Mouse (Mus musculus) urinary bladder, postnatal 10 days (tissue): ENCODE results near the gene Fndc7.
A peak's percentile ranks its signal among the peaks of the same experiment; 100 is the strongest.

Experiments used
- DNase-seq: peaks from one replicate; pipeline ENCODE4 v3.0.0; 2022; ENCODE audit warnings: low spot score

Fndc7 gene

GRCm38 (mm10) chr3:108889908-108890307 lies at the start of gene Fndc7:
Gene Fndc7, minus strand, starts transcription at chr3:108890008.
- no peak for DNase-seq

DNA sequence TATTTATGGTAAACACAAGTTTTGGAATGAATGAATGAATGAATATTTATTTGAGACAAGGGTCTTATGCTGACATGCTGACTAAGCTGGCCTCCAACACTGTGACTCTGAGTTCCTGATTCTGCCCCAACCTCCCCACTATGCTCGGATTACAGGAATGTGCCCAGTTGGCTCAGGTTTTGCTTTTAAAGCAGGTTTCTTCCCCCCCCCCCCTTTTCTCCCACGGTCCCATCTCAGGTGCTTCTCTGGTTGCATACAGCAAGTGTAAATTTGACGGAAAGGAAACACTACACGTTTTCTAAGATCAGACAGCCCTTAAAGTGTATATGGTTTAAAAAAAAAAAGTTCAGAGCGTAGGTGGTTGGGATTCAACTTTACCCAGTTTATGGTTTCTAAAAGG lies 49.8 kb upstream of the Fndc7 start, which contains the start of gene Henmt1:
TSS of gene Henmt1 (plus strand) at position 301 of the 400 bp plus-strand sequence.
- no peak for DNase-seq

GRCm38 (mm10) chr3:108938691-108939090 lies 48.9 kb upstream of the Fndc7 start:
- DNase-seq = no peak

- no peak for DNase-seq
Observed at GRCm38 (mm10) chr3:108933557-108933956, 43.7 kb upstream of the Fndc7 start.

GRCm38 (mm10) chr3:108926308-108926707 lies 36.5 kb upstream of the Fndc7 start:
- no peak for DNase-seq

DNA sequence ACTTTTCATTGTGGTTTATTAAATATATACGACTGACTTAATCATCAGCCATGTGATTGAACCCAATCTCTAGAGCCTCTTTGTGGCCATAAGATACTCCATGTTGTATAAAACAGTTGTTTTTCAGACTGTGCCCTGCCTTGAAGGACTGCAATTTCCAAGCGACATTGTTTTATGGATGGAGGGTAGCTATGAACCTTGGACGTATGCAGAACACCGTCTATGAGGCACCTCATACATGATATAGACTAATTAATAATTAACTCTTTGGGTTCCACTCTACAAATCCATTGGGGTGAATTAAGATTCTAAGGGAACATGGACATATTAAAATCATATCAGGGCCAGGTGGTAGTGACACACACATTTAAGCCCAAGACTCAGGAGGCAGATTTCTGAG lies 35.9 kb upstream of the Fndc7 start:
- DNase-seq = no peak

DNA sequence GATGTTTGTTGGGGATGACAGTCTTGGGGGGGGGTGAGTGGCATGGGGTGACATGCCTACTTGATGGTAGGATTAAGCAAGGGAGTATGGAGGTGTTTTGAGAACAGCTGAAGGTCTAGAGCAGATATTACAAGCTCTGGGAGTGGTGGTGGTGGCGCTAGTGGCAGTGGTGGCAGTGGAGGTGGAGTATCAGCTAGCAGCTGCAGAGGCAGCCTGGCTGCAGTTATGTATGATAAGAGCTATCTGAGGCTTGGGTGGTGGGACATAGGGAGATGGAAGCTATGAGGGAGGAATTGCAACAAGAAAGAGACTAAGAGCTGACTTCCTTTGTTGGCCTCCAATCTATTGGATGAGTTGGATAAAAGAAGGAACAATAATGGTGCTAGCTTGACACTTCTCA lies 32.0 kb upstream of the Fndc7 start:
- no peak for DNase-seq

DNA sequence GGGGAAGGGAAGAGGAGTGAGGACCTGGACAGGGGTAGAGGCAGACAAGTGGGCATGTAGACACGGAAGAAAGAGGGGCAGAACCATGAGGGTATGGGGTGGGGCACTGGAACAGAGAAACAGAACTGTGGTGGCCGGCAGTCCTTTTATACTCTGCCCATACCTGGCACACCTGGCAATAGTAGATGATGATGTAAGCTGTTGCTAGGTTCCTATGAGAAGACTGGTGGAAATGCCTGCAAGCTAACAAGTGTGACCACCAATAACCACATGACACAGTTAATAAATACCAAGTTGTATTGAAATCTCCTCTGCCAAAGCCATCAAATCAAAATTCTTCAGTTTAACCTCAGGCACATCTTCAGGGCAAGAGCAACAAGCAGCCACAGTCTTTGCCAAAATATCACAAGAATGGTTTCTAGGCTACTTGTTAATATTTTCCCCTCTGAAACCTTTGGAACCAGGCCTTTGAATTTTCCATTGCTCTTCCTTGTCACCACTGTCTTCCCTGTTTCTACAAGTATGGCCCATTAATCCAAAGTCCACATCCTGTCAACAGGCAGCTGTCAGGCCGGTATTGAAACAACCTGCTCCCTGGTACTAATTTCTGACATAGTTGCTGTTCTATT lies 30.7 kb upstream of the Fndc7 start:
- DNase-seq = no peak

DNA sequence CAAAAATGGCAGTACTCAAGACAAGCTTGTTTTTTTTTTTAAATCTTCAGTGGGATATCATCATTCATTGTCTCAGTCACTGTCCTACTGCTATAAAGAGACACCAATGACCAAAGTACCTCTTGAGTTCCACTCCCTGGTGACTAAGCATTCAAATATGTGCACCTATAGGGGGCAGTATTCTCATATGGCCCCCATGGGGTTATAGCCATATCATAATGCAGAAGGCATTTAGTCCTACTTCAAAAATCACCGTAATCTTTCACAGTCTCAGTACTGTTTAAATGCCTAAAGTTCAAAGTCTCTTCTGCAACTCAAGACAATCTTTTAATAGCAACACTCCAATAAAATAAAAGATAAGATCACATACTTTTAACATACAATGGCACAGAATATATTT lies 29.0 kb upstream of the Fndc7 start:
- no peak for DNase-seq

DNA sequence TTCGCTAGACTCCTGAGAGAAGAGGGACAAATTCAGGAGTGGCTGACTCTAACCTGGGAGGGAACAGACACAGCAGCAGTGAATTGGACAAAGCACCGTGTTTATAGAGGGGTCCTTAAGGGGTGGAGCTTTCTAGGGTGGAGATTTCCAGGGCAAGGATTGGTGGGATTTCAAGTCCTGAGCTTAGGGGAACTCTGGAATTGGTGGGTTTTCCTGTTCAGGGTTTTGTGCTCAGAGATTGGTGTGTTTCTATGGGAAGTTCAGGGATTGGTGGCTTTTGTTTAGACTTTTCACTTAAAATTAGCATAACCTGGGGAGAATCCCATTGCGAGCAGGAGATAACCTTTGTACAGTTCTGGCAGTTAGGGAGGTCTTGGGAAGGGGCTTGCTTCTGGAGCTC lies 28.2 kb upstream of the Fndc7 start:
- DNase-seq = no peak

- no peak for DNase-seq
Observed at GRCm38 (mm10) chr3:108916857-108917256, 27.0 kb upstream of the Fndc7 start.

GRCm38 (mm10) chr3:108915999-108916398 lies 26.2 kb upstream of the Fndc7 start:
- DNase-seq = no peak

DNA sequence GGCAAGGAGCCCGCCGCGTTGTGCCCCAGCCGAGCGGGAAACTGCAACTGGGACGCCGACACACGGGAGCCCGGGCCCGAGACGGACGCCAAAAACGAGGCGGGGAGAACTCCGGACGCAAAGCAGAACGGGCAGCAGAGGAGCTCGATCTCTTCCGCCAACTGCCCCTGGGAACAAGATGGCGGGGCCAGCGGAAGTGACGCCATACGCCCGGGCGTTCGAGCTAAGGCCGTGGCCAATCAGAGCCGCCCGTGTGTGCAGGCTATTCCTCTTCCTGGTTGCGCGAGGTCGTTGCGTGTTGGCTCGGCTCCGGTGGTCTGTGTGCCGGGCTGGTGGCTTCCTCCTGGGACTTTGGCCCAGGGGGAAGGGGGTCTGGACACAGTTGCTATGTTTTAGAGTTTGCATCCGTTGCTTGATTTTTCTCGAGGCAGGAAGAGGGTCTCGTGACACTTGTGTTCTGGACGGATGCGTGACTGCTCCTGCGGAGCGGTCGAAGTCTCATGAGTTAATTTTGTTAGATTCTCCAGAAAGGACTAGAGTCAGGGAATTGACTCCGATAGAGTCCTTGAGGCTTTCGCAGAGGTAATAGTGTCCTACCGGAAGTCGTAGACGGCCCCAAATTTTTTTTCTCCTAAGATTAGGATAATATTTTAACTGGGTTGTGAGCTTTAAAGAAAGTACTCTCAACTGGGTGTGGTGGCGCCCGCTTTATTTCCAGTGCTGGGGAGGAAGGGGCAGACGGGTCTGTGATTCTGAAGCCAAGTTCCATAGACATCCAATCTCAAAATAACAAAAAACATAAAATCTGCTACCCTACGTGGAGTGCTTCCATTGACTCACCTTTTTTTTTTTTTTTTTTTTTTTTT lies 22.0 kb upstream of the Fndc7 start, which contains the start of gene Prpf38b:
TSS of gene Prpf38b (minus strand) at position 180 of the 866 bp plus-strand sequence.
- peak; percentile 85 for DNase-seq

- DNase-seq = peak; percentile 18
Observed at GRCm38 (mm10) chr3:108911081-108911547, 21.3 kb upstream of the Fndc7 start.

DNA sequence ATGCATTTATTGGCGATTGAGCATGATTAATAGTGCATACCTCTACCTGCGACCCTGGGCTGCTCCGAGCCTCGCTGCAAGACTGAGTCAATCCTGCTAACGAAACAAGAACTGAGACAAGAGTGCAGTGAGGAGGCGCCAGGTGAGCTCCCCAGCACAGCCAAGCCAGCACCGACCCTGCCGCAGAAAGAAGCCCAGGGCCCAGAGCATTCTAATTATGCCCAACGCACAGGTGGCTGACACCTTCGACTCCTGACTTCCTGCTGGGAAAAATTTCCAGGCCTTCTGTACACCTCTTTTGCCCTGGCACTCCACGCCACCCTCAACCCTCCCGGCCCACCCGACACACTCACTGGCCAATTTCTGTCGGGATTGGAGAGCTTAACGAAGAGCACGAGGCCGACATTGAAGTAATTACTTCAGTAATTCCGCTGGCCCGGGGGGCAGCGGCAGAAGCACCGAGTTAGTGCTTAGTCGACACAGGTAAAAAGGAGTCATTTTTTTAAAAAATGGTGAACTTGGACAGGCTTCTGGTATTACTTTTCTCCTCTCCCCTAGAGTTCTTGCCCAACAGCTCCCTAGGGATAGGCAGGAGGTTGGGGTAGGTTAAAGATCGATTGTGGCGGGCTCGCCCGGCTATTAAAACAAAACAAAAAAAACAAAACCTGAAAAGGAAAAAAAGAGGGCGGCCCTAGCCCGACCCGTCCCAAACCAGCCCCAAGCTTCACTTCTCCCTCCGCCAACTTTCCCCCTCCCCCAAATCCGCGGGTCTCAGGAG lies 20.7 kb upstream of the Fndc7 start:
- no peak for DNase-seq

GRCm38 (mm10) chr3:108902934-108903333 lies 13.1 kb upstream of the Fndc7 start:
- DNase-seq = no peak

DNA sequence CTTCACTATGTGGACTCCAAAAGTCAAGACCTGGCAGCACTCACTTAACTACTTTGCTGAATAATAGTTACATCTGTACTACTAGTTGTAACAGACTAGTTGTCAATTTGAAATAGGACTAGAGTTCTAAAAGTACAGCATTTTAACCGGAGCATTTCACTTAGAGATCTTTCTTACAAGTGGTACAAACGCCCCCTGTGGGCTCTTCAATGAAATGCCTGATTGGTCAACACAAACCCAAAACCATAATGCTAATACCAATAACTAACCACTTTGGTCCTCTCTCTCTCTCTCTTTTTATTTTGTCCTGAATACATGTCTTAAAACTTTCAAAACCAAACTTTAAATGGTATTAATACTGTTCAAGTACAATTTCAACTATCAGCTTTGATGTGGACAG lies 12.2 kb upstream of the Fndc7 start:
- DNase-seq = no peak

DNA sequence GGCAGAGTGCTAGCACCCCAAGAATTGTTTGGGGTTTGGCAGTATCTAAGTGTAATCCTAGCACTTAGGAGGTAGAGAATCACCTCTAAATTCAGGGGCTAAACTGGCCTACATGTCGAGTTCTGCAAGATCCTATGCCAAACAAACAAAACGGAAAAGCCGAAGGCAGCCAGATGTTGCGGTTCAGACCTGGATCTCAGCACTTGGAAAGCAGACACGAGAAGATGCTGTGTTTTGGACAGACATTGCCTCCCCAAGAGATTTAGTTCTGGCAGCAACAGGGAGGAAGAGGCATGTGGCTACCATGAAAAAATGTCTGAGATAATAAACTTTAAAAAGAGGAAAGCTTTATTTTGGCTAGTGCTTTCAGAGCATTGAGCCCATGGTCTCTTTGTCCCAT lies 10.9 kb upstream of the Fndc7 start:
- DNase-seq = no peak

DNA sequence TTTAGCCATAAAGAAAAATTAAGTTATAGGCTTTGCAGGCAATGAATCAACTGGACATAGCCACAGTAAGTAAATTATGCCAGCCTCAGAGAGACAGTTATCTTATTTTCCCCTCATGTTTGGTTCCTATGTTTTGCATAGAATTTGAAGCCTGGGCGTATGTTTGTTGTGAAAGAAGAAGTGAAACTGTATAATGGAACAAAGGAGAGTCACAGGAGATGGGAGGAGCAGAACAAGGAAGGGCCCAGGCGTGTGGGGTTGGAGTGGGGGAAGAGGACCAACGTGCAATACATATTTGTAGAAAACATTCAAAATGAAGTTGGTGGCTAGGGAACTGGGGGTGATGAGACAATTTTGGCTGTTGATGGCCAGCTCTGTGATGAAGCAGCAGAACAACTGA lies 10.3 kb upstream of the Fndc7 start:
- DNase-seq = no peak

DNA sequence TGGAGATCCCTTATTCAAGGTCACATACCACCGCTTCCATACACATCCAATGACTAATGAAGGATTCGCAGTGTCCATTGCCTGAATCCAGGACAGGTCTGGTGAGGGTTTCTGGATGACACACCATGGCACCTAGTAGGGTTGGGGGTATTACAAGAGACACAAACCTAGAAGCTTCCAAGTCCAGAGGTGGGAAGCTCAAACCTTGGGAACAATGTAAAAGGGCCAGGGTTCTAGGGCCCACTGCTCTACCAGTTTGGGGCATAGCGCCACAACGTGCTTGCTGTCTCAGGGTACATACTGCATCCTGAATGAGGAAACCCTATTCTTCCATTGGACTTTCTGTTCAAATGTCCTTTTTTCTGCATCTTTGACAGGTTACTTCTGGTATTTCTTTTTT lies 8.8 kb upstream of the Fndc7 start:
- DNase-seq = no peak

DNA sequence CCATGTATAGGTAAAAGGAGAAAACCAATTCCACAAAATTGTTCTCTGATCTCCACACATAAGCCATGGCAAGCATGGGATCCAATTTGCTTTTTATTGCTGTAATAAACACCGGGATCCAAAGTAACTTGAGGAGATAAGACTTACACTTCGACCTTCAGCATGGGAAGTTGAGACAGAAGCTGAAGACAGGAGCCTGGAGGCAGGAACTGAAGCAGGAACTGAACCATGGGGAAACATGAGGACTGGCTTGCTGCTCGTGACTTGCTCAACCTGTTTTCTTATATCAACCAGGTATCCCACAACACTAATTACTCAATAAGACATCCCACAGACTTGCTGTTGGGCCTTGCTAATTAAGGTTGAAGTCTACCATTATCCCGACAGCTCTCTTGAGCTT lies 3.1 kb upstream of the Fndc7 start:
- DNase-seq = no peak

- no peak for DNase-seq
Observed at GRCm38 (mm10) chr3:108892080-108892479, 2.3 kb upstream of the Fndc7 start.

DNA sequence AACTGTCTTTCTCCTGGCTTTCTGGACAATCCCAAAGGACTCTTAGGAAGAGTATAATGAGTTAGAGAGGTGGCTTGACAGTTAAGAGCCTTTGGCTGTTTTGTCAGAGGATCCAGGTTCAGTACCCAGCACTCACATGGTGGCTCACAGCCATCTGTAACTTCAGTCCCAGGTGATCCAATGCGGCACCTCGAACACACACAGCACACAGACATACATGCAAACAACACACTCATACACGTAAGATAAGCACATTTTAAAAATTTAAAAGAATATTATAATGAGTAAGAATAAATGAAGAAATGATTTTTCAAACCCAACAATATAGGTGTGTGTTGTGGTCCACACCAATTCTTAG lies 2.2 kb downstream of the Fndc7 start:
- DNase-seq = no peak
